Mouse (Mus musculus): ENCODE measurements at regions not wholly inside any gene's neighbourhood (a gene's known extent, or its start where the extent isn't known, plus 50 kb on each side); places are given as distances from the start of the nearest gene placed in this dataset.

- no peak for TF ChIP-seq CTCF (IDR thresholded peaks at IDR 0.05; ENCODE audit: low read depth, low read length)
- TF ChIP-seq GATA1 (IDR thresholded peaks at IDR 0.05; ENCODE audit: borderline replicate concordance, low read length) = no peak
- no peak for TF ChIP-seq TAL1 (conservative IDR thresholded peaks at IDR 0.05; ENCODE audit: low read depth, low read length)
These were observed 287.4 kb upstream of the Irx4 start for GRCm38 (mm10) chr13:72972894-72973293.

Data from G1E (cell line).